Mouse (Mus musculus) urinary bladder, postnatal 25 days (tissue): ENCODE results near the gene Adam12.
"Not testable (repeated sequence)": the region's sequence is repeated elsewhere in the genome, so short reads cannot be mapped to it uniquely, and the experiment has no call there.

Source experiments
- DNase-seq: peaks from one replicate; pipeline ENCODE4 v3.0.0; 2022; ENCODE audit warnings: low spot score

Gene Adam12

GRCm38 (mm10) chr7:133933378-133933777 lies 298.6 kb downstream of the Adam12 start:
- no peak for DNase-seq

GRCm38 (mm10) chr7:133931481-133931880 lies 300.5 kb downstream of the Adam12 start:
- DNase-seq, result no peak

- no peak for DNase-seq
Observed at GRCm38 (mm10) chr7:133928981-133929380, 303.0 kb downstream of the Adam12 start.

GRCm38 (mm10) chr7:133925771-133926170 lies 306.2 kb downstream of the Adam12 start:
- no peak for DNase-seq

GRCm38 (mm10) chr7:133923994-133924393 lies 308.0 kb downstream of the Adam12 start:
- DNase-seq, result no peak

GRCm38 (mm10) chr7:133921291-133921690 lies 310.7 kb downstream of the Adam12 start:
- no peak for DNase-seq

- no peak for DNase-seq
Observed at GRCm38 (mm10) chr7:133920724-133921123, 311.2 kb downstream of the Adam12 start.

GRCm38 (mm10) chr7:133919918-133920317 lies 312.0 kb downstream of the Adam12 start:
- DNase-seq, result no peak

GRCm38 (mm10) chr7:133919306-133919705 lies 312.6 kb downstream of the Adam12 start:
- DNase-seq, result no peak

- no peak for DNase-seq
Observed at GRCm38 (mm10) chr7:133916230-133916629, 315.7 kb downstream of the Adam12 start.

- no peak for DNase-seq
Observed at GRCm38 (mm10) chr7:133911881-133912280, 320.1 kb downstream of the Adam12 start.

GRCm38 (mm10) chr7:133909833-133910375 lies 322.0 kb downstream of the Adam12 start:
- no peak for DNase-seq

GRCm38 (mm10) chr7:133908966-133909365 lies 323.0 kb downstream of the Adam12 start:
- no peak for DNase-seq

- DNase-seq, result no peak
Observed at GRCm38 (mm10) chr7:133899391-133899790, 332.6 kb downstream of the Adam12 start.

- DNase-seq, result no peak
Observed at GRCm38 (mm10) chr7:133891796-133892195, 340.1 kb downstream of the Adam12 start.

- no peak for DNase-seq
Observed at GRCm38 (mm10) chr7:133891298-133891697, 340.6 kb downstream of the Adam12 start.

GRCm38 (mm10) chr7:133889986-133890385 lies 342.0 kb downstream of the Adam12 start:
- DNase-seq, result no peak

GRCm38 (mm10) chr7:133888926-133889920 lies 342.7 kb downstream of the Adam12 start:
- no peak for DNase-seq

- DNase-seq, result not testable (repeated sequence)
Observed at GRCm38 (mm10) chr7:133884759-133885431, 347.1 kb downstream of the Adam12 start.

- DNase-seq, result no peak
Observed at GRCm38 (mm10) chr7:133879761-133880160, 352.2 kb downstream of the Adam12 start.

GRCm38 (mm10) chr7:133876646-133877342 lies 355.2 kb downstream of the Adam12 start:
- no peak for DNase-seq

- no peak for DNase-seq
Observed at GRCm38 (mm10) chr7:133876139-133876538, 355.8 kb downstream of the Adam12 start.
